Mouse (Mus musculus) lung, embryonic 16.5 days (tissue): Measurements from ENCODE around the gene Adora3. TPM values are rescaled to one million over a fixed set of nuclear protein-coding genes. Genes with fewer than 3 reads are reported as not detected.

Experiments
- ATAC-seq: fragments of 200-750 bp; cut with Nextera tagmentation; 2 replicates; pipeline ENCODE4 v1.8.0; 2017; ENCODE audit warnings: low read depth, mild to moderate bottlenecking, moderate library complexity
- H3K27ac ChIP-seq: fragments of 300-500 bp; sonication (generic); 2 replicates; pipeline ENCODE4 v1.5.1; 2014; ENCODE audit warnings: mild to moderate bottlenecking, control low read depth, low read length
- H3K27me3 ChIP-seq: fragments of 300-500 bp; sonication (generic); 2 replicates; pipeline ENCODE4 v1.6.1; 2014; ENCODE audit warnings: low read depth, low read length, mixed read lengths; ENCODE audit not compliant: control insufficient read depth, insufficient read depth
- H3K36me3 ChIP-seq: fragments of 300-500 bp; sonication (generic); 2 replicates; pipeline ENCODE4 v1.6.1; 2014; ENCODE audit warnings: low read length; ENCODE audit not compliant: control insufficient read depth, insufficient read depth
- H3K4me1 ChIP-seq: fragments of 300-500 bp; sonication (generic); replicated peaks from 2 replicates; pipeline ENCODE4 v1.6.1; 2014; ENCODE audit warnings: low read length, mixed read lengths; ENCODE audit not compliant: control insufficient read depth, insufficient read depth
- H3K4me2 ChIP-seq: fragments of 300-500 bp; sonication (generic); 2 replicates; pipeline ENCODE4 v1.6.1; 2014; ENCODE audit warnings: low read depth, low read length, control low read depth
- H3K4me3 ChIP-seq: fragments of 300-500 bp; sonication (generic); 2 replicates; pipeline ENCODE4 v1.5.1; 2014; ENCODE audit warnings: mild to moderate bottlenecking, low read length, control low read depth
- H3K9ac ChIP-seq: fragments of 300-500 bp; sonication (generic); 2 replicates; pipeline ENCODE4 v1.6.1; 2014; ENCODE audit warnings: low read length, control low read depth
- H3K9me3 ChIP-seq: fragments of 300-500 bp; sonication (generic); 2 replicates; pipeline ENCODE4 v1.6.1; 2016; ENCODE audit warnings: low read length; ENCODE audit not compliant: control insufficient read depth
- WGBS: fragments of 180-500 bp; shearing (Covaris S2); extraction: QIAGEN DNeasy Blood & Tissue Kit; methylation state at CpG from one replicate; pipeline ENCODE4 v1.1.7; 2014; 5-methylcytosine and 5-hydroxymethylcytosine counted together
- polyA plus RNA-seq: library from polyadenylated mRNA; unstranded; fragments of >200 nt; fragmentation: Nextera tagmentation; extraction: Ambion mirVana; gene quantifications from 2 replicates; pipeline ENCODE4 v1.2.1, GENCODE M21; 2015

The Adora3 gene
- polyA plus RNA-seq, 1 experiment from 2014 or later, result 0.45 TPM

GRCm38 (mm10) chr3:105882105-105882504 is 11.4 kb downstream of the Adora3 start:
- Histone ChIP-seq H3K9ac (no peak overlapping the region), H3K4me3 (no peak overlapping the region), H3K27me3 (no peaks in the 10 kb centered on the region), H3K4me2 (no peak overlapping the region), H3K9me3 (no peaks in the 10 kb centered on the region), H3K27ac (no peak overlapping the region), H3K4me1 (0 out of 2 replicates have a peak, but pooled peaks cover under 1% of the 10 kb centered on the region), H3K36me3 (no peaks in the 10 kb centered on the region)
- 90% methylated on average over 7 of the region's 7 CpGs for WGBS
- ATAC-seq, result no peak

- H3K4me1 ChIP-seq, result no peaks in the 10 kb centered on the region
Observed at GRCm38 (mm10) chr3:105883111-105883510, 12.5 kb downstream of the Adora3 start.

GRCm38 (mm10) chr3:105888961-105889360 is 18.3 kb downstream of the Adora3 start:
- Histone ChIP-seq H3K9ac (no peak overlapping the region), H3K27ac (no peak overlapping the region), H3K27me3 (no peaks in the 10 kb centered on the region), H3K36me3 (no peaks in the 10 kb centered on the region), H3K9me3 (no peaks in the 10 kb centered on the region), H3K4me3 (no peak overlapping the region), H3K4me2 (no peak overlapping the region), H3K4me1 (peaks cover 3% of the 10 kb centered on the region; the same call in 1 of the 2 replicates)
- ATAC-seq, result no peak
- WGBS, result 66% methylated on average over 3 of the region's 3 CpGs

More at GRCm38 (mm10) chr3:105883111-105883510, 12.5 kb downstream of the Adora3 start:
- no peak overlapping the region for H3K9ac ChIP-seq
- H3K36me3 ChIP-seq, result no peaks in the 10 kb centered on the region
- WGBS, result 94% methylated on average over 2 of the region's 2 CpGs
- H3K4me3 ChIP-seq, result no peak overlapping the region
- H3K9me3 ChIP-seq, result no peaks in the 10 kb centered on the region
- ATAC-seq, result no peak
- H3K4me2 ChIP-seq, result no peak overlapping the region
- no peaks in the 10 kb centered on the region for H3K27me3 ChIP-seq
- H3K27ac ChIP-seq, result no peak overlapping the region

GRCm38 (mm10) chr3:105890220-105890619 is 19.6 kb downstream of the Adora3 start:
- H3K9me3 ChIP-seq, result no peaks in the 10 kb centered on the region
- no peaks in the 10 kb centered on the region for H3K36me3 ChIP-seq
- no peak overlapping the region for H3K4me2 ChIP-seq
- no peak overlapping the region for H3K4me3 ChIP-seq
- H3K4me1 ChIP-seq, result peaks cover 15% of the 10 kb centered on the region
- H3K9ac ChIP-seq, result no peak overlapping the region
- no peak for ATAC-seq
- 60% methylated on average over 4 of the region's 4 CpGs for WGBS
- no peak overlapping the region for H3K27ac ChIP-seq
- no peaks in the 10 kb centered on the region for H3K27me3 ChIP-seq

- H3K4me1 ChIP-seq, result peaks cover 18% of the 10 kb centered on the region
- no peak for ATAC-seq
- H3K27ac ChIP-seq, result no peak overlapping the region
- H3K4me3 ChIP-seq, result no peak overlapping the region
- no peak overlapping the region for H3K4me2 ChIP-seq
- no peak overlapping the region for H3K9ac ChIP-seq
- H3K27me3 ChIP-seq, result no peaks in the 10 kb centered on the region
- WGBS, result 61% methylated on average over 3 of the region's 3 CpGs
- H3K36me3 ChIP-seq, result no peaks in the 10 kb centered on the region
- H3K9me3 ChIP-seq, result no peaks in the 10 kb centered on the region
Observed at GRCm38 (mm10) chr3:105891141-105891540, 20.5 kb downstream of the Adora3 start.

GRCm38 (mm10) chr3:105891760-105892571 is 21.3 kb downstream of the Adora3 start:
- 70% methylated on average over 10 of the region's 10 CpGs for WGBS
- H3K27me3 ChIP-seq, result no peaks in the 10 kb centered on the region
- no peak overlapping the region for H3K4me3 ChIP-seq
- no peaks in the 10 kb centered on the region for H3K36me3 ChIP-seq
- peak overlapping the region; percentile 28 for H3K27ac ChIP-seq
- H3K4me1 ChIP-seq, result peaks cover 18% of the 10 kb centered on the region
- no peak; the same call in 1 of the 2 replicates for ATAC-seq
- no peak overlapping the region for H3K9ac ChIP-seq
- no peak overlapping the region for H3K4me2 ChIP-seq
- H3K9me3 ChIP-seq, result no peaks in the 10 kb centered on the region

GRCm38 (mm10) chr3:105892572-105893495 is 22.2 kb downstream of the Adora3 start:
- Histone ChIP-seq H3K4me3 (no peak overlapping the region), H3K27me3 (no peaks in the 10 kb centered on the region), H3K4me1 (peaks cover 18% of the 10 kb centered on the region), H3K4me2 (no peak overlapping the region), H3K9me3 (no peaks in the 10 kb centered on the region), H3K27ac (peak overlapping the region; percentile 28; the same call in 1 of the 2 replicates), H3K9ac (no peak overlapping the region), H3K36me3 (no peaks in the 10 kb centered on the region)
- 70% methylated on average over 19 of the region's 19 CpGs for WGBS
- no peak for ATAC-seq

GRCm38 (mm10) chr3:105893941-105894391 is 23.3 kb downstream of the Adora3 start:
- 0 out of 2 replicates have a peak, but pooled peaks have one; percentile 4 for ATAC-seq
- H3K27me3 ChIP-seq, result no peaks in the 10 kb centered on the region
- no peak overlapping the region for H3K4me2 ChIP-seq
- no peak overlapping the region for H3K4me3 ChIP-seq
- peaks cover 18% of the 10 kb centered on the region for H3K4me1 ChIP-seq
- H3K9ac ChIP-seq, result no peak overlapping the region
- H3K27ac ChIP-seq, result 0 out of 2 replicates have a peak overlapping the region, but pooled peaks have one; percentile 21
- H3K36me3 ChIP-seq, result no peaks in the 10 kb centered on the region
- 47% methylated on average over 6 of the region's 6 CpGs for WGBS
- H3K9me3 ChIP-seq, result no peaks in the 10 kb centered on the region
